Mouse (Mus musculus) limb, embryonic 14.5 days (tissue): Measurements from ENCODE around the gene Asb16. TPM values are rescaled to one million over a fixed set of nuclear protein-coding genes. Genes with fewer than 3 reads are reported as not detected.

Experiments
- ATAC-seq: fragments of 200-750 bp; cut with Nextera tagmentation; 2 replicates; pipeline ENCODE4 v1.8.0; 2017; ENCODE audit warnings: low read depth, moderate number of reproducible peaks, moderate TSS enrichment; ENCODE audit not compliant: low FRiP score
- DNase-seq: peaks from one replicate; pipeline ENCODE4 v3.0.0-alpha.2; 2015; ENCODE audit warnings: low spot score
- H3K27ac ChIP-seq: fragments of 300-500 bp; sonication (generic); replicated peaks from 2 replicates; pipeline ENCODE4 v1.5.1; 2014; ENCODE audit warnings: low read depth, mild to moderate bottlenecking, low read length, moderate library complexity, mixed read lengths
- H3K27me3 ChIP-seq: fragments of 300-500 bp; sonication (generic); 2 replicates; pipeline ENCODE4 v1.6.1; 2014; ENCODE audit warnings: low read length, mixed read lengths; ENCODE audit not compliant: control insufficient read depth, insufficient read depth
- H3K36me3 ChIP-seq: fragments of 300-500 bp; sonication (generic); 2 replicates; pipeline ENCODE4 v1.6.1; 2014; ENCODE audit warnings: mild to moderate bottlenecking, low read length, moderate library complexity, mixed read lengths; ENCODE audit not compliant: control insufficient read depth, insufficient read depth
- H3K4me1 ChIP-seq: fragments of 300-500 bp; sonication (generic); 2 replicates; pipeline ENCODE4 v1.6.1; 2014; ENCODE audit warnings: antibody characterized with exemption, low read length, mixed read lengths; ENCODE audit not compliant: control insufficient read depth, insufficient read depth
- H3K4me2 ChIP-seq: fragments of 300-500 bp; sonication (generic); replicated peaks from 2 replicates; pipeline ENCODE4 v1.6.1; 2014; ENCODE audit warnings: low read depth, mild to moderate bottlenecking, low read length, moderate library complexity; ENCODE audit not compliant: severe bottlenecking
- H3K4me3 ChIP-seq: fragments of 300-500 bp; sonication (generic); replicated peaks from 2 replicates; pipeline ENCODE4 v1.5.1; 2014; ENCODE audit warnings: low read length
- H3K9ac ChIP-seq: fragments of 300-500 bp; sonication (generic); 2 replicates; pipeline ENCODE4 v1.6.1; 2014; ENCODE audit warnings: mild to moderate bottlenecking, low read depth, low read length, moderate library complexity; ENCODE audit not compliant: severe bottlenecking
- H3K9me3 ChIP-seq: fragments of 300-500 bp; sonication (generic); 2 replicates; pipeline ENCODE4 v1.6.1; 2016; ENCODE audit warnings: low read length; ENCODE audit not compliant: control insufficient read depth
- POLR2A ChIP-seq: fragments of 200-500 bp; IDR thresholded peaks from 2 replicates; pipeline ENCODE4 v1.8.0; 2012; ENCODE audit warnings: inconsistent platforms, mild to moderate bottlenecking, moderate library complexity, borderline replicate concordance; ENCODE audit not compliant: insufficient read depth, insufficient read length; ENCODE audit errors: extremely low read depth
- WGBS: fragments of 180-500 bp; shearing (Covaris S2); extraction: QIAGEN DNeasy Blood & Tissue Kit; methylation state at CpG from one replicate; pipeline ENCODE4 v1.1.7; 2014; 5-methylcytosine and 5-hydroxymethylcytosine counted together
- polyA plus RNA-seq, 2 experiments: library from polyadenylated mRNA; depleted of rRNA in 1 of 2; stranded (reverse) in 1 of 2; unstranded in 1 of 2; fragments of >200 nt; fragmentation: Nextera tagmentation in 1 of 2; extraction: Ambion mirVana in 1 of 2; gene quantifications; 2 replicates each; pipeline versions ENCODE4 v1.2.1 to v1.2.3; 2012 to 2014

Gene Asb16
- polyA plus RNA-seq, 2 experiments = 0.25 to 2.2 TPM

DNA sequence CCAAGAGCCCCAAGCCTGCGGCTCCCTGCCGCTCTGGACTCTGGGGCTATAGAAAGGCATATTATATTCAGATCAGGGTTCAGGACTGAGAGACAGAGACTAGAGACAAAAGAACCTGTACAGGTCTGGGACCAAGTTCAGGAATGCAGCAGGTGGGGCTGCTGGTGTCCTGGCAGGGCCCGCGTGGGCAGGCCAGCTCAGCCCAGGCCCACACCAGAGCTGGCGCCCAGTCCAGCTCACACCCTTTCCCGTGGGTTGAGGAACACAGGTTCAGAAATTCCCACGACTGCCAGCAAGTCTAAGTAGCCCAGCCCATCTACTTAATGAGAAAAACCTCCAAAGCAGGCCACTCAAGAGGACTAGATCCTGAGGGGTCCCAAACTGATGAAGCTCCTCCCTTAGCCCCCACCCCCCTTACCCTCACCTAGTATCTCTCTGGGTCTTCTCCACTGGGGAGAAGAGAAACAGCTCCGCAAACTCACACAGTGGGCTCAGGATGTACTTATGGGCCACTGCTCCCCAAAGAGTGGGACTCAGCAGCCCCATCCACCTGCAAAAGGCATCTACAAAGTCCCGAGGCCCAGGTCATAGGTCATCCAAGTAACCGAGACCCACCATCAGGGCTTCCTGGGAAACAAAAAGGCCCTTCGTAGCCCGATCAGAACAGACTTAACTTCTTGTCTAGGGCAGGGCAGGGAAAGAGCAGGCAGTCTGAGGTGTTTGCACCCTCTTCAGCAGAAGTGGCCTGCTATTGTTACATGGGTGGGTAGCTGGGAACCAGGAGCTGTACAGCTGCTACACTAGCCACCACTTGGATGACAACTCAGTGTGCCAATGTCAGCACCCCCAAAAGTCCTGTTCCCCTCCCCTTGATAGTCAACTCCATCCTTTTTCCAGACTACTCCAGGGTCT, 42.2 kb upstream of the Asb16 start:
- Histone ChIP-seq H3K4me3 (no peak overlapping the region), H3K36me3 (peaks cover 16% of the 10 kb centered on the region), H3K27ac (no peak overlapping the region), H3K4me1 (peaks cover 37% of the 10 kb centered on the region), H3K4me2 (no peak overlapping the region), H3K9ac (no peak overlapping the region), H3K27me3 (no peaks in the 10 kb centered on the region), H3K9me3 (no peaks in the 10 kb centered on the region)
- ATAC-seq (no peak), DNase-seq (no peak)
- no peak for TF ChIP-seq POLR2A
- WGBS = 76% methylated on average over 12 of the region's 12 CpGs

DNA sequence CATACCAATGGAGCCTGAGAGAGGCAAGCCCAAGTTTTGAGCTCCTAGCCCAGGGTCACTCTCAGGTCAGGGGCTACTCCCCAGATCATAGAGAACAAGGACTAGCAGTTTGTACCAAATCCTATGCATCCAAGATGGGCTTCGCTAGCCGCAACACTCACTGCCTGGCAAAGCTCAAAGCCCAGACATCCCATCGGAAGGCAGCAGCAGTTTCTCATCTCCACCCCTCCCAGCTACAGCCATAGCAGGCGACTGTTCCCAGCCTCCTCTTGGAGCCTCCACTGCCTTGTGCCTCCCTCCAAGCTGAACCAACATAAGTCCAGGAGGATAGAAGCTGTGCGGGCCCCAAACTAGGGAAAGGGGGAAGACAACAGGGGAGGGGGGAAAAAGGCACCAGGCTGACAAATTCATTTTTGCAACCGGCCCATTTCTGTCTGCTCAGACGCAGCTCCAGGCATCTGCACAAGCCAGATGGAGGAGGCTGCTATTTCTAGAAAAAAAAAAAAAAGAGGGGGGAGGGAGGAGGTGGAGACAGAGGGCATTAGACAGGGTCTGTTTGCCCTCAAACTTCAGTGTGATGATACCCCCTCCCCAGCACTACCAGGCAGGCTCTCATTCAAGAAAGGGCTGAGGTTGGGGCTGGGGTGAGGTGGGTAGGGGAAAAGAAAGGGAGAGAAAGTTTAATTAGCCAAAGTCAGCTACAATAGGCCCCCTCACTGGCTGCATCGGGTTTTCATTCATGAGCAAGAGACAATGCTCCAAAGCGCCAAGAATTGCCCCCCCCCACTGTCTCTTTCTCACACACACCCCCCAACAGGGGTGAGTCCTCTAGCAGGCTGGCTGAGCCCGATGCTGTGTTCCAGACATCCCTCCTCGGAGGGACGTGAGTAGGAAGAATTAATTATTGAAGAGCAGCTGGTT, 41.0 kb upstream of the Asb16 start:
- Histone ChIP-seq H3K9ac (peak overlapping the region; percentile 31; the same call in 1 of the 2 replicates), H3K4me2 (peak overlapping the region; percentile 86), H3K4me3 (peak overlapping the region; percentile 97), H3K36me3 (peaks cover 13% of the 10 kb centered on the region), H3K4me1 (peaks cover 37% of the 10 kb centered on the region), H3K27me3 (no peaks in the 10 kb centered on the region), H3K9me3 (no peaks in the 10 kb centered on the region), H3K27ac (no peak overlapping the region)
- no peak for TF ChIP-seq POLR2A
- 18% methylated on average over 12 of the region's 12 CpGs for WGBS
- no peak for ATAC-seq
- no peak for DNase-seq

DNA sequence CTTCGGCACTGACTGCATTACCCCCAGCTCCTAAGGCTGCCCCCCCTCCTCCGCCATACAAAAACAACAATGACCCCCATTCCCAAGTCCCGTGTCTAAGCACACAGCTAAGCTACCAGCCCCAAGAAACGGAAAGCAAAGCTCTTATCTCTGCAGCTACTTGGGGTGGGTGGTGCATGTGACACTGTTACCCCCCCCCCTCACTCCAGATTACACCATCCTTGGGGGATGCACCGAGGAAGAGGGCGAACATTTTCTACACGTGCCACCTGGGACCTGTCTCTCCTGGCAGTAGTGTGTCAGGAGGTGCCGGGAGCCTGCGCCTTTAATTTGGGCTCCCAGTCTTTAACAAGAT, 40.4 kb upstream of the Asb16 start:
- Histone ChIP-seq H3K4me1 (peaks cover 37% of the 10 kb centered on the region), H3K36me3 (peaks cover 9% of the 10 kb centered on the region), H3K9me3 (no peaks in the 10 kb centered on the region), H3K9ac (peak overlapping the region; percentile 84; the same call in 1 of the 2 replicates), H3K4me3 (peak overlapping the region; percentile 97), H3K27ac (no peak overlapping the region), H3K27me3 (no peaks in the 10 kb centered on the region), H3K4me2 (peak overlapping the region; percentile 86)
- TF ChIP-seq POLR2A = no peak
- whole genome bisulfite sequencing = 40% methylated on average over 9 of the region's 9 CpGs
- ATAC-seq = no peak
- DNase-seq = no peak

DNA sequence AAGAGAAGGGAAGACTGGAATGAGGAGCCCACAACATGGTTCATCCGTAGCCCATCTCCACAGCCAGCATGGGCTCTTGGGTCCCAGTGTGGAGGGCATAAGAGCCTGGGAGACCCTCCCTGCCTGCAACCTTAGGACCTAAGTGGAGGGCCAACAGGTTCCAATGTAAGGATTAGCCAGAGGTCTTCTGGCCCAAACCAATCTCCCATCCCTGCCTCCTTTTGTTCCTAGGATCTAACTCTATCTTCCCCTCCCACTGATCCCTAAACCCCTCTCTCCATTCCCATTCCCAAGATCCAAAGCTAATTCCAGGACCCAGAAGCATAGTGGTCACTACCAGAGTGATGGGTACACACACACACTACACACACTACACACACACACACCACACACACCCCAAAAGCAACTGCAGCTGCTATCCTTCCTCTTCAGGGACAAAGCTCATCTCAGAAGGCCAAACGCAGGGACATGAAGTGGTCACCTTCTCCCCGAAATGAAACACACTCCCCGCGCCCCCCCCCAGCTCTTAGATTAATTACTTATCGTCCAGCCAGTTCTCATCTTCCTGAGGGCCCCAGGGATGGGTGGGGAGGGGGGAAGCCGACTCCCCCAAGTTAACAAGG, 39.8 kb upstream of the Asb16 start:
- Histone ChIP-seq H3K9ac (peak overlapping the region; percentile 84), H3K36me3 (peaks cover 6% of the 10 kb centered on the region), H3K4me1 (peaks cover 35% of the 10 kb centered on the region), H3K4me3 (peak overlapping the region; percentile 97), H3K9me3 (no peaks in the 10 kb centered on the region), H3K4me2 (peak overlapping the region; percentile 86), H3K27me3 (no peaks in the 10 kb centered on the region), H3K27ac (no peak overlapping the region)
- ATAC-seq (no peak), DNase-seq (no peak)
- TF ChIP-seq POLR2A = no peak
- WGBS = 16% methylated on average over 7 of the region's 7 CpGs

DNA sequence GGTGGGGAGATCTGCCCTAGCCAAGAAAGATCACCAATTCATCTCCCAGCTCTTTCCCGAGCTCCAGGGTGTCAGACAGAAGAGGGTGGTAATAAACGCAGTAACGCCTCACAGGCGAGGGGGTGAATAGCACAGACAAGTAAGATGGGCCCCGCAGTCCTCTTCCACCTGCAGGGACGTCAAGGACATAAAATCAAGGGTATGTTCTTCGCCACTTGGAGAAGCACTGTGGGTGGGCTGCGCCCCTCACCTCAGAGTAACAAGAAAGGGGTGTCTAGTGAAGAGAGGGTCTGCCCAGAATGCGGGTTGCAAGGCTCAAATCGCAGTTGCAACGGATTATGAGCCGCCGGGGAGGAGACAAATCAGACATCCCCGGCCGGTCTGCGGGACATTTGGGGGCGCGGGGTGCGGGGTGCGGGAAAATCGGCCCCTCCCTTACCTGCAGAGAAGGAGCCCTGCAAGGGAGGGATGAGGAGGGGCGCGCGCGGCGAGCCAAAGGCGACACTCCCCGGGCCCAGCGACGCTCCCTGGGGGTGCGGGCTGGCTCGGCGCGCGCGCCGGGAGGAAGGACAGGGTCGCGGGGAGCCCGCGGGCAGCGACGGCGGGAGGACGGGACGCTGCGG, 39.1 kb upstream of the Asb16 start:
- peak overlapping the region; percentile 86 for H3K4me2 ChIP-seq
- DNase-seq (no peak), ATAC-seq (peak; percentile 23)
- 2% methylated on average over 23 of the region's 47 CpGs for WGBS
- H3K27me3 ChIP-seq = no peaks in the 10 kb centered on the region
- peak overlapping the region; percentile 71; the same call in 1 of the 2 replicates for H3K27ac ChIP-seq
- TF ChIP-seq POLR2A = no peak
- H3K9ac ChIP-seq = peak overlapping the region; percentile 84
- H3K4me1 ChIP-seq = peaks cover 32% of the 10 kb centered on the region
- H3K9me3 ChIP-seq = no peaks in the 10 kb centered on the region
- H3K4me3 ChIP-seq = peak overlapping the region; percentile 97
- peaks cover 3% of the 10 kb centered on the region for H3K36me3 ChIP-seq
